Mouse (Mus musculus): ENCODE measurements around the gene Jakmip3. TPM values are rescaled to one million over a fixed set of nuclear protein-coding genes. Genes with fewer than 3 reads are reported as not detected.

Gene Jakmip3
- polyA plus RNA-seq, 1 experiment from 2014 or later = 0.22 TPM

DNA sequence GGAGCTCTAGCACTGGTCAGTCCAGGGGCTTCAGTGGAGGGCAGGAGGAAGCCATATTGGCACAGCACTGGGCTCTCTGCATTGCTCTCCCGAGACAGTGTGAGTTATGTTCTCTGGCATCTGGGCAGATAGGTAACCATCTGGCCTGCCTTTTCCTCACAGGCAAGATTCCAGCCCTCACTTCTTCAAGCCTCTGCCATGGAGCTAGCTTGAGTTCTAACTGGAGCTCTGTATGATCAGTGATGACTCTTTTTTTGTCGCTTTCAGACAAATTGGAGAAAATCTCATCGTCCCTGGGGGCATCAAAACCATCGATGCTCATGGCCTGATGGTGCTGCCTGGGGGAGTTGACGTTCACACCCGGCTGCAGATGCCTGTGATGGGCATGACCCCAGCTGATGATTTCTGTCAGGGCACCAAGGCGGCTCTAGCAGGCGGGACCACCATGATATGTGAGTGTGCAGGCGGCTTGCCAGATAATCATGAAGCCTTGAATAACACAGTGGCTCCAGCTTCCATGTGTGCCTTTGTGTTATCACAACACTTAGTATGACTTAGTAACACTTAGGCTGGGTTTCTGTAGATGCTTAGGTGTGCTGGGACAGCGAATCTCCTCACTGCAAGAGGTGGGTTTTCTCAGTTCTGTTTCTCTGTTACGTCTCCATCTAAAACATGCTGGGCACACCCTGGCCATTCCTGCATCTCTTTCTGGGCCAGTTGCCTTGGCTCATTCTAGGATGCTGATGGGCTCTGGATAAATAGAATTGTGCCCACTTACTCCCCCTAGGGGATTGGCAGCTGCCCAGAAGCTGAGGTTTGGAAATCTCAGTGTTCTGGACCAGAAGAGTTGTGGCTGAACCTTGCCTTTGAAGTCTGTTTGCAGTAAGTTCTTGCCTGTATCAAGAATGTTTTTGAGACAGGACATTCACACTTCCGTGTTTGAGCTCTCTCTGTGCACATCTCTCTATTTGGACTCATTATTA is 149.7 kb downstream of the Jakmip3 start:
- H3K9me3 ChIP-seq (ENCODE audit: low read length) = no peaks in the 10 kb centered on the region
- H3K4me1 ChIP-seq (ENCODE audit: insufficient read depth, low read length) = peaks cover 3% of the 10 kb centered on the region
- no peak overlapping the region for H3K9ac ChIP-seq (replicated peaks; ENCODE audit: low read length)
- H3K4me3 ChIP-seq (ENCODE audit: low read length) = no peak overlapping the region
- H3K27ac ChIP-seq (ENCODE audit: low read length) = no peak overlapping the region
- H3K27me3 ChIP-seq (ENCODE audit: insufficient read depth, low read length) = peaks cover 24% of the 10 kb centered on the region
- no peak for ATAC-seq (ENCODE audit: low FRiP score, low TSS enrichment)
- no peaks in the 10 kb centered on the region for H3K36me3 ChIP-seq (ENCODE audit: insufficient read depth, low read length)
- 81% methylated on average over 12 of the region's 12 CpGs for WGBS
- no peak overlapping the region for H3K4me2 ChIP-seq (replicated peaks; ENCODE audit: low read depth, low read length)

DNA sequence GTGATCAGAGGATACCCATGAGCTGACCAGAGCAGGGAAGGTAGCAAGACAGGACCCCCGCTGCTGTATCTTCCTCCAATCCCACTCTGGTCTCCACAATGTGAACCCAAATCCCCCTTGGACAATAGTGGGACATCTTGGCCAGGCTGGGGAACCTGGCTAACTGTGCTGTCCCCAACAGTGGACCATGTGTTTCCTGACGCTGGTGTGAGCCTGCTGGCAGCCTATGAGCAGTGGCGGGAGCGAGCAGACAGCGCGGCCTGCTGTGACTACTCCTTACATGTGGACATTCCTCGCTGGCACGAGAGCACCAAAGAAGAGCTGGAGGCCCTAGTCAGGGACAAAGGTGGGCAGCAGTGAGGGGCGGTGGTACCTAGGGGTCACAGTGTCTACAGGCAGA is 151.2 kb downstream of the Jakmip3 start:
- peaks cover 12% of the 10 kb centered on the region for H3K27me3 ChIP-seq (ENCODE audit: insufficient read depth, low read length)
- H3K27ac ChIP-seq (ENCODE audit: low read length) = no peak overlapping the region
- H3K36me3 ChIP-seq (ENCODE audit: insufficient read depth, low read length) = no peaks in the 10 kb centered on the region
- no peak for ATAC-seq (ENCODE audit: low FRiP score, low TSS enrichment)
- no peak overlapping the region for H3K4me2 ChIP-seq (replicated peaks; ENCODE audit: low read depth, low read length)
- WGBS = 91% methylated on average over 9 of the region's 9 CpGs
- no peak overlapping the region for H3K9ac ChIP-seq (replicated peaks; ENCODE audit: low read length)
- H3K4me1 ChIP-seq (ENCODE audit: insufficient read depth, low read length) = peaks cover 1% of the 10 kb centered on the region
- no peaks in the 10 kb centered on the region for H3K9me3 ChIP-seq (ENCODE audit: low read length)
- H3K4me3 ChIP-seq (ENCODE audit: low read length) = no peak overlapping the region

DNA sequence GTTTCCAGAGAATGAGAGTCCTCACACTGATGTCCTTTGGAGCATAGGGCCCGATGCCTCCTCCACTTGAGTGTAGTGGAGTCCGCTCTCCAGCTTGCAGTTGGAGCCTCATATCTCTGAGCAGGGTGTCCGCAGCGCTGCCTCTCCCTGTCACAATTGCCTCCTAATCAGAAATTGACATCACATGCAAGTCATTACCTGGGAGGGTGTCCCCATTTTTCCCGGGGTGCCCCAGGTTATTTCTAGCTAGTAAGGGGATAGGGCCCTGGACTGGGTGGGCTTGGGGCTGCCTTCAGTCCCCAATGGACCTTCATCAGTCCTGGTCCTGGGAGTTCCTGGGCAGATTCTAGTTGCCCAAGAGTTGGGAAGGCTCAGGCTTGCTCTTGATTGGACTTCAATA is 152.1 kb downstream of the Jakmip3 start:
- Histone ChIP-seq H3K4me1 (ENCODE audit: insufficient read depth, low read length) (no peaks in the 10 kb centered on the region), H3K27me3 (ENCODE audit: insufficient read depth, low read length) (peaks cover 3% of the 10 kb centered on the region; the same call in 1 of the 2 replicates), H3K4me2 (replicated peaks; ENCODE audit: low read depth, low read length) (no peak overlapping the region), H3K36me3 (ENCODE audit: insufficient read depth, low read length) (no peaks in the 10 kb centered on the region), H3K9me3 (ENCODE audit: low read length) (no peaks in the 10 kb centered on the region), H3K27ac (ENCODE audit: low read length) (no peak overlapping the region), H3K9ac (replicated peaks; ENCODE audit: low read length) (no peak overlapping the region), H3K4me3 (ENCODE audit: low read length) (no peak overlapping the region)
- WGBS = 95% methylated on average over 5 of the region's 5 CpGs
- no peak for ATAC-seq (ENCODE audit: low FRiP score, low TSS enrichment)

DNA sequence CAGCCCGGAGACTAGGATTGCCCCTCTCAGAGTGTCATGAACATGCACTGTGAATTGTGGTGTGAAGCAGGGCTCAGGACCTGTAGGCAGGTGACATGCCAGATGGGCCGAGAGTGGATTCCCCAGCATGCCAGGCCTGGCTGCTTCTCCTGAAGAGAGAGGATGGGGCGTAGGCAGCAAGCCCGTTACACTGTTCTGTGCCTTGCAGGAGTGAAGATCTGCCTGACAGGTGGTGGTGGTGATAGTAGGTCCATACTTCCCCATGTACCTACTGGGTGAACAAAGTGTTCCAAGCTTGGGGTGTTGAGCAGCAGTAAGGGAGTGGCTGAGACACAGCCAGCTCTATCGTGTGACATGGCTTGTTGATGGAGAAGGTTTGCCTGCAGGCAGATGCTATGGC is 152.6 kb downstream of the Jakmip3 start:
- 93% methylated on average over 5 of the region's 5 CpGs for WGBS
- no peaks in the 10 kb centered on the region; the same call in 1 of the 2 replicates for H3K27me3 ChIP-seq (ENCODE audit: insufficient read depth, low read length)
- no peak overlapping the region for H3K4me2 ChIP-seq (replicated peaks; ENCODE audit: low read depth, low read length)
- H3K9me3 ChIP-seq (ENCODE audit: low read length) = no peaks in the 10 kb centered on the region
- H3K4me1 ChIP-seq (ENCODE audit: insufficient read depth, low read length) = no peaks in the 10 kb centered on the region
- H3K36me3 ChIP-seq (ENCODE audit: insufficient read depth, low read length) = no peaks in the 10 kb centered on the region
- ATAC-seq (ENCODE audit: low FRiP score, low TSS enrichment) = no peak
- no peak overlapping the region for H3K27ac ChIP-seq (ENCODE audit: low read length)
- no peak overlapping the region for H3K4me3 ChIP-seq (ENCODE audit: low read length)
- no peak overlapping the region for H3K9ac ChIP-seq (replicated peaks; ENCODE audit: low read length)

DNA sequence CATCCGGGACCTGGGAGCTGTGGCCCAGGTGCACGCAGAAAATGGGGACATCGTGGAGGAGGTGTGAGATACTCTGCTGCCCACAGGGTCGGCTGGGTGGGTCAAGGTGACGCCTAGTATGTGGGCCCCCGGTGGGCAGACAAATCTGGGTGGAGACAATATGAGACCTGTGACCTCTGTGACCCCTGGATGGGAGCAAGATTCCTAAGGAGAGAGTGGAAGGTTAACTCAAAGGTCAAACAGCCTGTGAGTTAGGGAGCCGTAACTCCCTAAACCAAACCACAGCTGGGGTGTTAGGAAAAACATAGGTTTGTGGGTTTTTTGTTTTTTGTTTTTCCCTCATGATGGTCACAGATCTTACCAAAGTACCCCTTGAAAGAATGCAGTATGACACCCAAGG is 153.3 kb downstream of the Jakmip3 start:
- H3K4me2 ChIP-seq (replicated peaks; ENCODE audit: low read depth, low read length) = no peak overlapping the region
- no peak overlapping the region for H3K9ac ChIP-seq (replicated peaks; ENCODE audit: low read length)
- no peak for ATAC-seq (ENCODE audit: low FRiP score, low TSS enrichment)
- H3K9me3 ChIP-seq (ENCODE audit: low read length) = no peaks in the 10 kb centered on the region
- no peak overlapping the region for H3K27ac ChIP-seq (ENCODE audit: low read length)
- H3K4me3 ChIP-seq (ENCODE audit: low read length) = no peak overlapping the region
- no peaks in the 10 kb centered on the region for H3K27me3 ChIP-seq (ENCODE audit: insufficient read depth, low read length)
- 69% methylated on average over 7 of the region's 7 CpGs for WGBS
- no peaks in the 10 kb centered on the region for H3K36me3 ChIP-seq (ENCODE audit: insufficient read depth, low read length)
- H3K4me1 ChIP-seq (ENCODE audit: insufficient read depth, low read length) = no peaks in the 10 kb centered on the region

DNA sequence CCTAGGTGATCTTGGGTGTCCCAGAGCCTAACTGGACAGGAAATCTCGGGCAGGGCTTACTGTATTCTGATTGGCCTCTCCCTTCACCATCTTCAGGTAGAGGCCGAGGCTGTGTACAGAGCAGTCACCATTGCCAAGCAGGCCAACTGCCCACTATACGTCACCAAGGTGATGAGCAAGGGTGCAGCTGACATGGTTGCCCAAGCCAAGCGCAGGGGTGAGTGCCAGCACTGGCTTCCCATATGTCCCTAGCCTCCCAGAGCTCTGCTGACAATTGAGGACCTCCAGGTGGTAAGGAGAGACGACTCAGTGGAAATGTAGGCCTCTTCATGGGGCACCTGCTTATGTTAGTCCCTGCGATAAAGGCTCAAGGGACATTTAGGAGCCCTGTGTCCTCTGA is 154.2 kb downstream of the Jakmip3 start:
- Histone ChIP-seq H3K27me3 (ENCODE audit: insufficient read depth, low read length) (no peaks in the 10 kb centered on the region), H3K9me3 (ENCODE audit: low read length) (no peaks in the 10 kb centered on the region), H3K4me3 (ENCODE audit: low read length) (no peak overlapping the region), H3K9ac (replicated peaks; ENCODE audit: low read length) (no peak overlapping the region), H3K4me2 (replicated peaks; ENCODE audit: low read depth, low read length) (no peak overlapping the region), H3K27ac (ENCODE audit: low read length) (no peak overlapping the region), H3K4me1 (ENCODE audit: insufficient read depth, low read length) (no peaks in the 10 kb centered on the region), H3K36me3 (ENCODE audit: insufficient read depth, low read length) (no peaks in the 10 kb centered on the region)
- no peak for ATAC-seq (ENCODE audit: low FRiP score, low TSS enrichment)
- WGBS = 84% methylated on average over 6 of the region's 6 CpGs

DNA sequence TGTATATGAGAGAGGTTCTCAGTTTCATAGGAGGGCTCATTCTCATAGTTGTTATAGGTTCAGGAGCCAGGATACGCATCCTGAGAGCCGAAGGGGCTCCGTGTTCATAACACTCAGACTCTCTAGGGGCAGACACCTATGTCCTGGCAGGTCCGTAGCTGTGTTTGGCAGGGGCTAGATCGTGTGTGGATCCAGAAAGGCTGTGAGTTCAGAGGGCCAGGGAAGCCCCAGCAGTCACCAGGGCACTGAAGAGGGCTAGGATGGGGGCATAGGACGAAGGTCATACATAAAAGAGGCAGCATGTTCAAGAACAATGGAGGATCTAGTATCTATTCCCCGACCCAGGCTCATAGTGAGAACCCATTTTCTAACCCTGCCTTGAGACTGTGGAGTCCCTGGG is 154.8 kb downstream of the Jakmip3 start:
- Histone ChIP-seq H3K4me1 (ENCODE audit: insufficient read depth, low read length) (no peaks in the 10 kb centered on the region), H3K9ac (replicated peaks; ENCODE audit: low read length) (no peak overlapping the region), H3K36me3 (ENCODE audit: insufficient read depth, low read length) (no peaks in the 10 kb centered on the region), H3K27ac (ENCODE audit: low read length) (no peak overlapping the region), H3K4me3 (ENCODE audit: low read length) (no peak overlapping the region), H3K9me3 (ENCODE audit: low read length) (no peaks in the 10 kb centered on the region), H3K4me2 (replicated peaks; ENCODE audit: low read depth, low read length) (no peak overlapping the region), H3K27me3 (ENCODE audit: insufficient read depth, low read length) (no peaks in the 10 kb centered on the region)
- ATAC-seq (ENCODE audit: low FRiP score, low TSS enrichment) = no peak
- WGBS = 88% methylated on average over 7 of the region's 7 CpGs

DNA sequence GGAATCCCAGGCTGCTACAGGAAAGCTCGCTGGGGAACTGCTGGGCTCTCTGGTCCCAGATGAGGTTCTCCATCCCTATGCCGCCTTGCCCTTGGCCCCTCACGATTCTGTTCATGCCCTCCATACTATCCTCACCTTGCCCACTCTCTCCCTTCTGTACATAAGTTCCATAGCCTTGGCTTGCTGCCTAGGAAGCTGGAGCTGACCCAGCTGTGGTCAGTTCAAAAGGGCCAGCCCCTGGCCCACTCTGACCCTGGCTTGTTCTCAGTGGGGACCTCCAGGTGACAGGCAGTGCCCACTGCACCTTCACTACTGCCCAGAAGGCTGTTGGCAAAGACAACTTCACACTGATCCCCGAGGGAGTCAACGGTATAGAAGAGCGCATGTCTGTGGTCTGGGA is 155.9 kb downstream of the Jakmip3 start:
- Histone ChIP-seq H3K9me3 (ENCODE audit: low read length) (no peaks in the 10 kb centered on the region), H3K27me3 (ENCODE audit: insufficient read depth, low read length) (no peaks in the 10 kb centered on the region), H3K36me3 (ENCODE audit: insufficient read depth, low read length) (no peaks in the 10 kb centered on the region), H3K27ac (ENCODE audit: low read length) (no peak overlapping the region), H3K9ac (replicated peaks; ENCODE audit: low read length) (no peak overlapping the region), H3K4me3 (ENCODE audit: low read length) (no peak overlapping the region), H3K4me1 (ENCODE audit: insufficient read depth, low read length) (no peaks in the 10 kb centered on the region), H3K4me2 (replicated peaks; ENCODE audit: low read depth, low read length) (no peak overlapping the region)
- 87% methylated on average over 6 of the region's 6 CpGs for WGBS
- ATAC-seq (ENCODE audit: low FRiP score, low TSS enrichment) = no peak

DNA sequence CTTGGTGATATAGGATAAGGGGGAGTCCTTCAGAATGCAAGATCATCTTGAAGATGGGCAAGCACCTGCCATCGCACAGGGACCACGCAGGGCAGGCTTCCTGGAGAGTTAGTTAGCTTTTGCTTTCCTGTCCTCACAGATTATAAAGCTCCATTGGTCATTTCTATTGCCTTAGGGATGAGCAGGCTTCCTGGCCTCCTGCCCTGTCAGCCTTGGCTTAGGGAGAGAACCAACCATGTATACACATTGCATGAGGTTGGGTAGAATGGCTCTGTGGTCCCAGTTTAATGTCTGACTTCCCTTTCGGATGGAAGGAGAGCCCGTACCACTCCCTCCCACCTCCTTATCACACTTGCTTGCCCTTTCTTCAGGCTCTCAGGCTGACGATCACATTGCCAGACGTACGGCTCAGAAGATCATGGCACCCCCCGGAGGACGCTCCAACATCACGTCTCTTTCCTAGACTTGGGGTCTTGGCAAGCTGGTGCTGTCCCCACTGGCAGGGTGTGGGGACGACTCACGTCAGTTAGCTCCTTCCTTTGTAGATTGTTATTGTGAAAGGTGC is 160.1 kb downstream of the Jakmip3 start:
- WGBS = 76% methylated on average over 12 of the region's 12 CpGs
- H3K9me3 ChIP-seq (ENCODE audit: low read length) = no peaks in the 10 kb centered on the region
- H3K36me3 ChIP-seq (ENCODE audit: insufficient read depth, low read length) = no peaks in the 10 kb centered on the region
- H3K27me3 ChIP-seq (ENCODE audit: insufficient read depth, low read length) = no peaks in the 10 kb centered on the region
- H3K4me2 ChIP-seq (replicated peaks; ENCODE audit: low read depth, low read length) = no peak overlapping the region
- H3K4me1 ChIP-seq (ENCODE audit: insufficient read depth, low read length) = no peaks in the 10 kb centered on the region
- no peak overlapping the region for H3K9ac ChIP-seq (replicated peaks; ENCODE audit: low read length)
- H3K4me3 ChIP-seq (ENCODE audit: low read length) = no peak overlapping the region
- ATAC-seq (ENCODE audit: low FRiP score, low TSS enrichment) = no peak
- no peak overlapping the region for H3K27ac ChIP-seq (ENCODE audit: low read length)

DNA sequence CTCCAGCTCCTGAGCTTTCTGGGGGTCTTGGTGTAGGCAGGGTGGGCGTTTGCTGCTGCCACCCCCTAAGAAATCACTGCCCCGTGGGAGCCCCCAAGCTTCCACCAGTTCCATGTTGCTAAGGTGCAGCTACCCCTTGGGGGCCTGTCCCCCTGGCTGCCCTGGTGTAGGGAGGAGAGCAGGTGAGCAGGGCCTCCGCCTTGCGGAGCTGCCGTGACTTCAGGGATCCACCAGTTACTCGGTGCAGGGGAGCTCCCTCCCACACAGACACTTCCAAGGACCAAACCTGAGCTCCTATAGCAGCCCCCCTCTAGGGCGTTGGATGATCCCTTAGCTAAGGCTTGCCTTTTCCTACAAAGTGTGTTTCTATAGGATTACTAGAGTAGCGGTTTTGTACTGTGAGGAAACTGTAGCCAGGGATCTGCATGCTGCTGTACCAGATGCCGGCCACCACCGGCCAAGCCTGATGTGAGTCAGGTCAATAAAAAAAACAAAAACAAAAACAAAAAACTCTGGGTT is 160.8 kb downstream of the Jakmip3 start:
- no peak overlapping the region for H3K9ac ChIP-seq (replicated peaks; ENCODE audit: low read length)
- H3K9me3 ChIP-seq (ENCODE audit: low read length) = no peaks in the 10 kb centered on the region
- no peak for ATAC-seq (ENCODE audit: low FRiP score, low TSS enrichment)
- H3K36me3 ChIP-seq (ENCODE audit: insufficient read depth, low read length) = no peaks in the 10 kb centered on the region
- H3K4me2 ChIP-seq (replicated peaks; ENCODE audit: low read depth, low read length) = no peak overlapping the region
- no peak overlapping the region for H3K27ac ChIP-seq (ENCODE audit: low read length)
- H3K27me3 ChIP-seq (ENCODE audit: insufficient read depth, low read length) = no peaks in the 10 kb centered on the region
- H3K4me1 ChIP-seq (ENCODE audit: insufficient read depth, low read length) = no peaks in the 10 kb centered on the region
- no peak overlapping the region for H3K4me3 ChIP-seq (ENCODE audit: low read length)
- 71% methylated on average over 10 of the region's 10 CpGs for WGBS
